Mouse (Mus musculus) spleen, adult 12 weeks (tissue): ENCODE data around the gene Skiv2l.
"Not testable (repeated sequence)": the region's sequence is repeated elsewhere in the genome, so short reads cannot be mapped to it uniquely, and the experiment has no call there.

Source experiments
- DNase-seq: peaks from one replicate; pipeline ENCODE4 v3.0.0; 2022; ENCODE audit warnings: low spot score

Gene Skiv2l

GRCm38 (mm10) chr17:34874321-34874720 lies 24.3 kb upstream of the Skiv2l start:
- DNase-seq, result no peak

DNA sequence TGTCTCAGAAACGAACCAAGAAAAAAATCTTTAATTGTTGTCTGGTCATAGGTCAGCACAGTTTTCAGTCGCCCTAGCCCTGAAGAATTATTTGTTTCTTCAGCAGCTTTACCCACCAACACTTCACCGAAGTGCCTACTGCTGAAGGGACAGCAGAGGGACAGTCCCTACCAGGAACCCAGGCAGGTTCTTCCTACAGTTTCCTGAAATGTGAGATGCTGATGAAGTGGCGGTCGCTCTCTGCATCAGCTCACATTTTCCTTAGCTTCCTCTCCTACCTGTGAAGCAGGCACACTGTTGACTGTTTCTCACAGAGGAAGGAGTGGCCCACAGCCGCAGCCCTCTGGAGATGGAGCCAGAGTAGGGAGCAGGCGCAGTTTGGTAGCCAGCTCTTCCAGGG lies 16.0 kb upstream of the Skiv2l start:
- DNase-seq, result no peak

DNA sequence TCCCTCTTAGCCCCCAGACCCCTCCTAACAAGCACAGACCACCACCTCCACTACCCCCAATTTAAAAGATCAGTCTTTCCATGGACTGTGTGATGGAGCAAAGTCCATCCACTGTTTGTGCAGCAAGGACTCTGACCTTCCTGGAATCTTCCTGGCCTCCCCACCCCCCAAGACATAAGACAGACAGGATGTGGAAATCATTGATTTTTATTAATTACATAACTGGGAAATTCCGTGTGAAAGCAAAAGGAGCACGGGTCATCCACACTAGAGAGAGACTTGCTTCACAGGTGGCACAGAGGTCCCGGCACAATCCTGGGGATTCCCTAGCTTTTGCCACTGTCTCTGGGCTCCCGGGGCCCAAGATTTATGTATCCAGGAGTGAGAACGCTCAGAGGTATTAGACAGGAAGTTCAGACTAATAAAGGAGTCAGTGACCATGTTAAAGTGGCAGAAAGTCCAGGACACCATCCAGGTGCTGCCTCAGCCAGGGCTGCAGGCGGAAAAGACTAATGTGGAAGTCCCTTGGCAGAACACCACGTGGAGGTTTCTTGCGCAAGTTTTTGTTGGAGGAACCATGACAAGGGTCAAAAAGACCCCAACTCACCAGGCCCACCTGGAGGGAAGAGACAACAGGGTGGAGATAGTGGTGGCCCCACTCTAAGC lies 12.5 kb upstream of the Skiv2l start, which contains the start of gene Cfb:
TSS of gene Cfb (minus strand) at position 103 of the 666 bp plus-strand sequence.
- no peak for DNase-seq

GRCm38 (mm10) chr17:34861704-34862415 lies 11.8 kb upstream of the Skiv2l start:
- no peak for DNase-seq

DNA sequence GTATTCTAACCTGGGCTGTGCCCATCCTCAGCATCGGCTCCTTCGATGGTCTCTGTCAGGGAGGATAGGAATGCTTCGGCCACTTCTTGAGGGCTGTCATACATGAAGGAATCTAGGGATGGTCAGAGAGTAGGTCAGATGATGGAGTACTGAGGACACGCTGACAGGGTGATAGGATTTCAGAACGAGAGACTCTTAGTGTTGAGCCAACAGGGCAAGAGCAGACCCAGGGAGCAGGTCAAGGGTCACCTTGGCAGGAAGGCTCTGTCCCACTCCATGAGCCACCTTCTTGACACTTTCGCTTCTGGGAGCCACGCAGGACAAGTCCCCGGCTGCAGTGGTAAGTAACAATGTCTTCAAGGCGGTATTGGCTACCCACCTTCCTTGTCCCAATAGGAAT lies 10.5 kb upstream of the Skiv2l start:
- no peak for DNase-seq

- DNase-seq, result no peak
Measured at GRCm38 (mm10) chr17:34858670-34859069, 8.7 kb upstream of the Skiv2l start.

GRCm38 (mm10) chr17:34855825-34856224 lies 5.8 kb upstream of the Skiv2l start:
- no peak for DNase-seq

GRCm38 (mm10) chr17:34854761-34855160 lies 4.8 kb upstream of the Skiv2l start:
- no peak for DNase-seq

DNA sequence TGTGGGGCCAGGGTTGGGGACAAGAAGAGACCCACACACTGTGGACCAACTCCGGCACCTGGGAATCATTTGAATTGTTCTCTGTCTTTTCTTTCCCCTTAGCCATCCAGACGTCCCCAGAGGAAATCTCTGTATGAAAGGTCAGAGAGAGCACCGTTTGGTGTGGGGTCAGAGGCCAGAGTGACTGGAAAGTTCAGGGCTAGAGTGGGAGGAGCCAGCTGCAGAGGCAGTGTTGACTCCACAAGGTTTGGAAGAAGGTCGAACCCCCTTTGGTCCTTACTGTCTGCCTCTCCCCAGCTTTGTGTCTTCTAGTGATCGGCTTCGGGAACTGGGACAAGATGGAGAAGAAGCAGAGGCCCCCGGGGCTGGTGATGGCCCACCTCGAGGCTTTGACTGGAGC lies 3.5 kb upstream of the Skiv2l start:
- no peak for DNase-seq

- no peak for DNase-seq
Measured at GRCm38 (mm10) chr17:34850517-34851125, 611 bp upstream of the Skiv2l start.

- no peak for DNase-seq
Measured at GRCm38 (mm10) chr17:34847615-34848014, 2.4 kb downstream of the Skiv2l start.

GRCm38 (mm10) chr17:34847192-34847591 lies 2.8 kb downstream of the Skiv2l start:
- no peak for DNase-seq

- no peak for DNase-seq
Measured at GRCm38 (mm10) chr17:34844884-34845283, 5.1 kb downstream of the Skiv2l start.

GRCm38 (mm10) chr17:34840736-34841307 lies 9.2 kb downstream of the Skiv2l start:
- no peak for DNase-seq

DNA sequence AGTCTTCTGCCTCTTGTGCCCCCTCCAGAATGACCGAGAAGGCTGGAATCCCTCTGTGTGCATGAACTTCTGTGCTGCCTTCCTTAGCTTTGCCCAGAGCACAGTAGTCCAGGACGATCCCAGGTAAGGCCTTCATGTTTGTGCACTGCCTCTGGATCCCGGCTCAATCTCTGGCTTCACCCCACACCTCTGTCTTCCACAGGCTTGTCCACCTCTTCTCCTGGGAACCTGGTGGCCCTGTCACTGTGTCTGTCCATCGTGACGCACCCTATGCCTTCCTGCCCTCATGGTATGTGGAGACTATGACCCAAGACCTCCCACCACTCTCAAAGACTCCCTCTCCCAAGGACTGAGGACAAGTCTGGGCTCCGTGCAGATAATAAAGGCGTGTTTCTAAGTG lies 11.2 kb downstream of the Skiv2l start:
- no peak for DNase-seq

- no peak for DNase-seq
Measured at GRCm38 (mm10) chr17:34837464-34838324, 12.3 kb downstream of the Skiv2l start.

- DNase-seq, result peak; percentile 89
Measured at GRCm38 (mm10) chr17:34836856-34837221, 13.2 kb downstream of the Skiv2l start, which contains the start of the genes Stk19 and Dxo. Gene Stk19 (minus strand): TSS chr17:34836945. Gene Dxo (plus strand): TSS chr17:34837019.

DNA sequence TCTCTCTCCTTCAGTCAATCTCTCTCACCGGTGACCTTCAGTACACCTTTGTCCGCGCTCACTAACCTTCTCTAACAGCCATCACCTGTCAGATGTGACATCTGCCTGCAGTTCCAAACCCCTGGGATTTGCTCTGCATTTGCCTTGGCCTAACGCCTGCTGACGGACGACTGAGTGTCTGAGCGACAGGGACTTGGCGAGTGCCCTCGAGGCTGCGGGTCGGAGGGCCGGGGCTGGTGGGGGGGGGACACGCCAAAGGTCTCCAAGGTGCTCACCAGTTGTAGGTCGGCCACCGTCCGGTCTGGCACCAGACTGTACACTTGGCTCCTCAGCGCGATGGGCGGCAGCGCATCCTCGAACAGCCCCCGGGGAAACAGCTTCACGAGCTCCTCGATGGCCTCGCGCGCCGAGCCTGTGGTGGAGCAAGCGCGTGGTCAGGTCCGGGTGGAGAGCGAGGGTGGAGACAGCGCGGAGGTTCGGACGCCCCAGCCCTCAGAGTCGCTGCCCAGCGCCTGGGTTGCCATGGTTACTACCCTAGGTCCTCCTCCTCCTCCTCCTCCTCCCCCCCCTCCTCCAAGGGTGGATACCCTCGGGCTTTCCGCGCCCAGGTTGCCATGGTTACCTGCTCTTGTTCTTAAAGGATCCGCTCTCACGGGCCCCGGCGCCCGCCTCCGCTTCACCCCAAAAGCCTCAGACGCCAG lies 13.7 kb downstream of the Skiv2l start:
- DNase-seq, result no peak

GRCm38 (mm10) chr17:34830776-34831175 lies 19.2 kb downstream of the Skiv2l start:
- DNase-seq, result not testable (repeated sequence)

DNA sequence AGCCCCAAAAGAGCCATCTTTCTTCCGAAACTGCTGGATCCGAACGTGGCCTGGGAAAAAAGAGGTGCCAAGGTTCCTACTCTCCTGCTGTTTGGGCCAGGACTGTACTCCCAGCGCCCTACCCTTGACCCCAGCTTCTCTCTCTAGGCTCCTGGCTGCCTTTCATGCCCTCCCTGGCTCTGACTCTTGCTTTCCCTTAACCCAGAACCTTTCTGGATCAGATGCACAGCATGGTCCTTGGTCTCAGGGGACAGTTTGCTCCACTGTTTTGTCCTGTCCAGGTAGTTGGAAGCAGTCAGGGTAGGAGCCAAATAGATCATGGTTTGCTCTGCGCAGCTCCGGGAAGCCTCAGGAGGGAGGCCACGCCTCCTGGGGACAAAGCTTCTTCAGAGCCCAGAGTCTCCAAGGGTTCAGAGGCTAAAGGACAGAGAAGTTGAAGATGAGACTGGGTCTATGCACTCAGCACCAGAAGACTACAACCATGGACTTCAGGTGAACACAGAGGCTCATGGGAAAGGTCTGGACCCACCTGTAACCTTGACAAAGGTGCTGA lies 35.1 kb downstream of the Skiv2l start:
- DNase-seq, result no peak

- not testable (repeated sequence) for DNase-seq
Measured at GRCm38 (mm10) chr17:34813747-34814146, 36.3 kb downstream of the Skiv2l start.
